Mouse (Mus musculus) liver, adult 2 months (tissue): Measurements from ENCODE around the gene Prkcsh.

Experiments
- CTCF ChIP-seq: fragments of 200-500 bp; IDR thresholded peaks from 2 replicates; pipeline ENCODE4 v1.5.1; 2011; ENCODE audit warnings: low read depth, low read length, control low read depth
- POLR2A ChIP-seq: fragments of 200-500 bp; IDR thresholded peaks from 2 replicates; pipeline ENCODE4 v1.6.1; 2011; ENCODE audit warnings: low read length, control low read depth; ENCODE audit not compliant: insufficient read depth; ENCODE audit errors: extremely low read depth

DNA sequence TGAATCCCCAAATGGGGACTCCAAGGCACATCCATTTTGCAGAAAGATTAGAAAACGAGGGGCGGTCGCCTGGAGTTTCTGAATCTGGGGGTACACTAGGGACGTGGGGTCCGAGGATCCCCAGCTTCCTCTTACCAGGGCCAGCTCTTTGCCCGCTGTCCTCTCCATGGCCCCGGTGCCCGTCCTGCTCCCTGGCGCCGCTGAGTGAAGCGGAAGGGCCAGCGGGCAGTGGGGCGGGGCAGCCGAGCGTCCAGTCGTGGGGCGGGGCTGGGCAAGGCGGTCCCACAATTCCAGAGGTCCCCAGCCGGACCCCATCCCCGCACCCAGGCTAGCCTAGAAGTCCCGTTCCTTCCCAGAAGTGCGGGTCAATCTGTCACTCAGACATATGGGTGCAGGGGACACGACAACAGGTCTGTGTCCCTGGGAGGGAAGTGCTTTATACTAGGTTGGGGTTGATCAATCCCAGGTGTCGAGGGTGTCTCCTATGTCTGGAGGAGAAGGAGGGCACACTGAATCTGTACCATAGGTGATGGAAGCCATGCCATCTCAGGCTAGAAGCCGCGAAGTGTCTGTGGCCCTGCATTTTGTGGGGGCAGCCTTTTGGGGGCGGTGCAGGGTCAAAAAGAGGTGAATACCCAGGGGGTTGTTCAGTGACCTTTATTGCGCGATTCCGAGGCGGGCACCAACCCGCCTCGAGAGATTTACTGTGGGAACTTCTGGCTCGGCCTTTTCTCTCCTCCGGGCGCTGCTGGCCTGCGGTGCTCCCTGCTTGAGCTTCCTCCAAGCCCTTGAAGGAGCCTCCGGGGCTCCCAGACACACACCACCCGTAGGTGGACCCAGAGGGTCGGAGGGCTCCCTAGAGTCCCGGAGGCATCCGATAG is 13.1 kb upstream of the Prkcsh start, which contains the start of gene Rgl3:
- no peak for TF ChIP-seq CTCF
- peak; percentile 80 for TF ChIP-seq POLR2A
